Mouse (Mus musculus) erythroblast, adult 5-6 weeks (primary cell): ENCODE measurements around the gene Gm3336. TPM values are rescaled to one million over a fixed set of nuclear protein-coding genes. Genes with fewer than 3 reads are reported as not detected.

Experiments used
- ATAC-seq: replicated peaks from 2 replicates; pipeline ENCODE4 v1.8.0; 2016; ENCODE audit warnings: moderate number of reproducible peaks, mild to moderate bottlenecking, moderate TSS enrichment, inconsistent platforms; ENCODE audit not compliant: poor library complexity, low FRiP score, severe bottlenecking
- total RNA-seq, 2 experiments: library from RNA; stranded (forward) in 1 of 2; stranded (reverse) in 1 of 2; fragments of 150-400 nt in 1 of 2; fragments of 200-764, 138-1000 nt in 1 of 2; gene quantifications; 2 replicates each; pipeline versions ENCODE4 v1.2.3 to v1.2.4; 2015 to 2017; ENCODE audit warnings: low replicate concordance in 2 of 2

Gene Gm3336
- total RNA-seq, 2 experiments from 2014 or later = not detected

DNA sequence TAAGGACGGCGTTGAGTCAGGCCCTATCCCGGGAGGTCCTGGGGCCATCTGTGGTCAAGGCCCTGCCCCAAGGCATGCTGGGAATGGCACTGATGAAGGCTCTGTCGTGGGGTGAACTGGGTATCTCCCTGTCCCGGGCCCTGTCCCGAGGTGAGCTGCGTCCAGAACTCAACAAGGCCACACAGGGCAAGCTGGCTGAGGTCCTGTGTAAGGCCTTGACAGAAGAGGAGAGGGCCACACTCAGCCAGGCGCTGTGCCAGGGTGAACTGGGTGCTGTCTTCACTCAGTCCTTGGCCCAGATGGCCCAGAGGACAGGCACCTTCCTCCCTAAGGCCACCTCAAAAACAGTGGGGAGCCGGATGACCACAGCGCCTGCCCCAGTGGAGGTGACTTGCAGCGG, 7.3 kb upstream of the Gm3336 start:
- no peak for ATAC-seq

DNA sequence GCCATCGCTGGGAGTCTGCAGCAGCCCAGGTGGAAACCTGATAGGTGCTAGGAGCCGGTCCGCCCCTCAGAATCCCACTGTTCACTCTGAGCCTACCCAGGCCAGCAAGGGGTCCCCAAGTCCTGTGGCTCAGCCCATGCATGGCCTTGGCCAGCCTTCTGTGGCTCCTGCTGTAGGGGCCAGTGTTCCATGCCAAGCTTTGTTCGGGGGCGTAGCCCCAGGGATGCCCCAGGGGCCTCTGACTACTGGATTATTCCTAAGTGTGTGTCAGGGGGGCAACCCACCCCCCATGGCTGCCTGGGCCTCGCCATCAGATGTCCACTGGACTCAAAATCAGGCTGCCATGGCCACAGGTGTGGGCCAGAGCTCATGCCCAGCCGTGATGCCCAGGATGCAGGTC, 4.4 kb upstream of the Gm3336 start:
- no peak for ATAC-seq

DNA sequence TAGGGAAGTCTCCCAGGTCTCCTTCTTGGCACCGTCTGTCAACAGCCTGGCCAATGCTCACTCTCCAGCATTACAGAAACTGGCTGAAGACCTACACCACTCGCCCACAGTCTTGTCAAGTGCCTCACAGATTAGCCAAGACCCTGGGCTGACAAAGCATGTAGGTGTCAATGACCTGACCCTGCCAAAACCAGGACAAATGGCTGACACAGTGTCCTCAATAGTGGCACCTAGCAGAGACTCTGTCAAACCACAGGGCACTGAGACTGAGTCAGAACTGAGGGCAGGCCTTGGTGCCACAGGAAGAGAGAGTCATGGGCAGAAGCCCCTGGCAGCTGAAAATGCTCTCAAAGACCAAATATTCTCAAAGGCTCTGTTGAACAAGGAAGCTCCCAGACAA, 3.3 kb upstream of the Gm3336 start:
- ATAC-seq = no peak

DNA sequence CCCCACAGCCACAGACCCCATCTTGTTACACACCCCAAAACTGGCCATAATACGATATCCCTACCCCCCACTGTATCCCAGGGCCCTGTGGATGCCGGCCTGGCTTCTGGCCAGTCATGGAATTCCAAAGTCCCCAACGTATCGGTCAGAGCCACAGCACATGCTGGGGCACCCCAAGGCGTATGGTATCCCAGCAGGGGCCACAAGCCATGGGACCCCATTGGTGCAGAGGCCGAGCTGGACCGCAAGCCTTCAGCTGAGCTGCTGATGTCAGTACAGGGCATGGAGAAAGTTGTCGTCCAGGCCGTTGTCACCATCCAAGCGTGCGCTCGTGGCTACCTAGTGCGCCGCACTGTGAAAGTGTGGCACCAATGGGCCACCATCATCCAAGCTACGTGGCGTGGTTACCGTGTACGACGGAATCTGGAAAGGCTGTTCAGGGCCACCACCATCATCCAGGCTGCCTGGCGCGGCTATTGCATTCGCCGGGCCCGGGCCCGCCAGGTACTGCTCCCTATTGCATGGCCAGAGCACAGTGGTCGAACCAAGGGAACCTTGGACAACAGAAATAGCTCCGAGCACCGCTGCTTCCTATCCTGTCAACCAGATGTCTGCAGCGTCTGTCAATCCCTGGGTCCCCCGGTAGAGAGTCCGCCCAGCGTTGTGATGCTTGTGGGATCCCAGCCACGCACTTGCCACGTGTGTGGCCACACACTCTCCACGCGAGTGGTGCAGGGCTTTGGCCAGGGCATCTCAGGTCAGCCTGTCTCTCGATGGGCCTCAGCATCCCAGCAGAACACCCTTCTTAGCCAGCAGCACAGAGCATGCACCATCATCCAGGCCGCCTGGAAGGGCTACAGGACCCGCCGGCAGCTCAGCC, 1.6 kb upstream of the Gm3336 start:
- ATAC-seq = no peak

DNA sequence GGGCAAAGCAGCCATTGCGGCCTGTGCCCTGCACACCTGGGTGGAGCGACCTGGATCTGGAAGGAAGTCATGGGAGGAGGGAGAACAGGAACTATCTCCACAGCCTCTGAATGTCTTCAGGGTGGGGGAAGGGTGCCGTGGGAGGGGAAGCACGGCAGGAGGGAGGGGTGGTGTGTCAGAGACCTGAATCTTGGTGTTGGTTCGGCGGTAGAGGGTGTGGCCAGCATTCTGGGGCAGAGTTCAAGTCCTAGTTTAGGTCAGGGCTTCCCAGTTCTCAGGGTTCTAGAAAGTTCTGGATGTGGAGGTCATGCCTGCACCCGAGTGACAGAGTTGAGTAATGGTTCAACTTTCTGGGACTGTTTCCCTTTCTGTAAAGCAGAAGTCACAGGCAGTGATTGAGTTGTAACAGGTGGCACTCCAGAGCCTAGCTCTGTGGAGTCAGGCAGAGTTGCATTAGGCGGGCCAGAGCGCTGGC, 1.5 kb downstream of the Gm3336 start:
- ATAC-seq = no peak

DNA sequence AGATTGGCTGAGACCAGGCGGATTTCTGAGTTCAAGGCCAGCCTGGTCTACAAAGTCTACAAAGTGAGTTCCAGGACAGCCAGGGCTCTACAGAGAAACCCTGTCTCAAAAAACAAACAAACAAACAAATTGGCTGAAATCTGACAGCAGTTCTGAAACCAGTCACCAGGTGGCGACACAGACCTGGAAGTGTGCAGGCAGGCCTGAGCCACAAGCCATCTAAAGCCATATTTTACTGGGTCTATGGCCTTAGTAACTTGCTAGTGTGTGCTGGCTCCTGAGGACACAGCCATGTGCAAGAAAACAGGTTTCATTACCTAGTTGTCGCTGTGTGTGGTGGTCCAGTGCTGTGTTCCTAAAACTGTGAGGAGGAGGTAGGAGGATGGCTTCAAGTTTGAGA, 2.4 kb downstream of the Gm3336 start:
- 0 out of 2 replicates have a peak, but pooled peaks have one; percentile 33 for ATAC-seq

DNA sequence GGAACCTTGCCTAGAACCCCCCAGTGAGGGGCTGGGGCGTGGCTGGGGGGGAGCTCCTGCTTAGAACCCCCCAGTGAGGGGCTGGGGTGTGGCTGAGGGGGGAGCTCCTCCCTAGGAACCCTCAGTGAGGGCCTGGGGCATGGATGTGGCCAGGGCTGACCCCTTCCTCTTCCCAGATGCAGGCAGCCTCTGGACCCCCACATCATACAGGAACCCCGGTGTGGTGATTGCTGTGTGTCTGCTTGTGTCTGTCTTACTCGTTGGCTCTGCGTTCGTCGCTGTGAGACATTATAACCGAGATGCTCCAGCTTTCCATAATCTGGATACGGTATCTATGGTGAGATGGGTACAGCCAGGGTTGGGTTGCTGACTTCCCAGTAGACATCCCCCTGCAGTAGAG, 3.3 kb downstream of the Gm3336 start:
- no peak for ATAC-seq

DNA sequence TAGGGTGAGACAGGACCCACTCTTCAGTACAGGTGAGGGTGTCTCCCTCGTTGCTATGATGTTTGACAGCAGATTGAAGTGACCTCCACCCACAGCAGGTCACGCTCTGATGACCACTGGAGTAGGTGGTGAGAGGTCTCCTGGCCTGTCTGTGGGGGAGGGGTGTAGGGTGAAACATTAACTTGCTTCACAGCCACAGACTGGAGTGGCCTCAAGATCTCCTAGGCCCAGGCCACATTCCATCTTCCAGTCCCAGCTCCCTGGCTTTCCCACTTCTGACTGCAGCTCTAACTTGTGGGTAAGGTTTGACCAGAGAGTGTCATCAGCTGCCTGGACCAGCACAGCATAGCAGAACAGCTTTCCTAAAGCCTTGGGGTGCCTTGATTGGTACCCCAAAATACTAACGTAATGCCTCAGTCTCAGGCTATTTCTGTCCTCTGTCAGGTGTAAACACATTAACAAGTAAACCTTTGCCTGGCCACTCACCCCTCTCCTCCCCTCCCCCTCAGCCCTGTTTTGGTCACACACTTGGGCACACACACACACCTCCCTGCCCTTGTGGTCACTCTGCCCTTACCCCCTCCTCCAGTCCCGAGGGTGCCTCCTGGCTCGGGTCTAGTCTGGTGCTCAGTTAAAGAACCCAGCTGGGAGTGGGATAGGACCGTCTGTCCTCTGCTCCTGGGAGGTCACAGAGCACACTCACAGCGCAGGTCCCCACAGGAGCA, 5.3 kb downstream of the Gm3336 start, which contains the start of gene Pde4c:
Pde4c (plus strand) TSS at position 235 of the 725 bp plus-strand sequence.
- no peak for ATAC-seq

DNA sequence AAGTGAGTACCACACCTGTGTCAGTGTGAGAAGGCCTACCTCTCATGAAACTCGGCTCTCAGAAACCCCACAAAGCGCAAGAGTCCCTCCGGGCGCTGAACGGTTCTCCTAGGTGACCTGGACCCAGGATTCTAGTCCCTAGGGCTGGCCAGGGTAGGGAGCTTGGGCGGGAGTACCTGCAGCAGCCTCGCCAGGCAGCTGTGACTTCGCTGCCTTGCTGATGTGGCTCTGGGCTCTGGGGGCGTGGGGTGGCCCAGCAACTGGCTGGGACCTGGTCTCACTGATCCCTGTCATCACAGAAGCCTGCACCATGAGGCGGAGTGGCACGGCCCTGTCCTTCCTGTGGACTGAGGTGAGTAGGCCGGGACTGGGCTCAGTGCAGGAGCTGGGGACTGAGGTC, 5.9 kb downstream of the Gm3336 start:
- ATAC-seq = no peak

DNA sequence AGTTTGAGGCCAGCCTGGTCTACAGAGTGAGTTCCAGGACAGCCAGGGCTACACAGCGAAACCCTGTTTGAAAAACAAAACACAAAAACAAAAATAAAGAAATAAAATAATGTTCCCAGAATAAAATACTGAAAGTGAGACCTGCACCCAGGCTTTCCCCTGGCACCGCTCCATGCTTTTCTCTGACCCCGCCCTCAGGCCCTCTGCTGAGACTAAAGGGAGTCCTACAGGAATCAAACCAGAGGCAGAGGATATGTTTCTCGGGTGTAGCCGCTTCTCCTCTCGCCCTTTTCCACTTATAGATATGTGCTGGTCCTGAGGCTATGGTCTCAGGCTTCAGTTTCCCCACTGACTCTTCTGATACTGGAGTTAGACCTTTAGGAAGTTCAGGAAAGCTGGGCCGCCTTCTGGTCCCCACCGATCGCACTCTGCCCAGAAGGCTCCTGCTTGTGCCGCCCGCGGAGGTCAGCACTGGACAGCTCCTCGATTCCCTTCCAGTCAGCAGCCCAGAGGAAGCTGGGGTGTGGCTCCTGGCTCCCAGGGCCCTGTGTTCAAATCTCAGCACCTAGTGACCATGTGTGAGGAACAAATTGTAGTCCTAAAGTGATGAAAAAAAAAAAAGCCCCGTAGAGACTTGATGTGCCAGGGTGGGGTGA, 7.6 kb downstream of the Gm3336 start:
- no peak for ATAC-seq

DNA sequence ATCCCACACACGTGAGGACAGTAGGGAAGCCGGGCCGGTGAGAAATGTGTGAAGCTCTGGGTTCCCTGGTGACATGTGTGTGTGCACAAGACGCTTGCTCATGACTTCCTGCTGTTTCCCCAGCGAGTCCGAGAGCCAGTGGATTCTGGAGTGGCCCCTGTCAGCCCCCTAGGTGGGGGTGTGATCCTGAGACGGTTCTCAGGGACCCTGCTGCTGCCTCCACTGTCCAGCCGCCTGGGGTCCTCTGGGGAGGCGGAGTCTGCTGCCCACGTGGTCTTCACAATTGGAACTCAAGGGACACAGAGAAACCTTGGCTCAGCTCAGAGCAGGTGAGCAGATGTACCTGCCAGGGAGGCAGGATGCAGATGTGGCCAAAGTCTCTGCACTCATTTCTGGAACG, 8.4 kb downstream of the Gm3336 start:
- no peak for ATAC-seq

DNA sequence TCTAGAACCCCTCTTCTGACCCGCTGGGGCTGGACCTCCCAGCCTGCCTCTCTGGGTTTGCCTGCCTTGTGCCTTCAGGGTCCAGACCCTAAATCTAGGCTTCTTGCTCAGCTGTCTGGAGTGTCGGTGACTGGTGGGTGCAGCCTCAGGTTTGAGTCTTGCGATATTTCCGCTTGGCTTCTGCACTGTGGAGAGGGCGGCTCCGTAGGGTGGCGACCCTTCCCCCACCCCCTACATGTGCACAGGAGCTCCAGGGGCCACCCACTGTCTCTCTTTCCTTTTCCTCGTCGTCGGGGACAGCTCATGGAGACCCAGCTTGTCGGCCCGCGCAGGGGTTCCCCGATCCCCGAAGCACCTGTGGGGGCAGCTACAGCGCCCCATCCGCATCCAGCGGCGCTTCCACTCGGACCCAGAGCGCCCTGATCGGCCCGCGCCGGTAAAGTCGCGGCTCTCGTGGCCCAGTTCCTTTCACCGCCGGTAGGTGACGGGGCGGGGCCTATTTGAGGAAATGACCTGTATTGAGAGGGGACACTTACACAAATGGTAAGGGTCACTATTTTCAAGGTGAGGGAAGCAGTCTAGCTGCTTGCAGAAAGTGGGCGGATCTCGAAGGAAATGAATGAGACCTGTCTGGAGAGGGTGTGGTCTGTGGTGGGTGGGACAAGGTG, 11.6 kb downstream of the Gm3336 start:
- ATAC-seq = no peak

DNA sequence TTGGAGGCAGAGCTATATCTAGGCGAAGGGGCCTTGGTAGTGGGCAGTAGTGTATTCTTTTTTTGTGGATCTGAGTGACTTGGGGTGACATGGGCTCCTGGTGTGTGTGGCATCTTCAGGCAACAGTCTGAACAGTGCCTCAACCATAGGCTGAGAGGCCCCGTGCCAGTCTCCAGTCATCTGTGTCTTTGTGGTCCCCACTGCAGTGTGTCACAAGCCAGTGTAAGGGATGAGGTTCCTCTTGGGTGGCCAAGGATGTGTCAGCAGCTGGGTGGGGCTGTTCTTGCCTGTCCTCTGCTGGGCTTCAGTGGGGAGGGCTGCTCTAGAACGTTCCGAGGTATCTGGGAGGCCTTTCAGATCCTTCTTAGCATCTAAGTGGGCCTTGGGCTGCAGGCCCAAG, 12.6 kb downstream of the Gm3336 start:
- ATAC-seq = no peak

DNA sequence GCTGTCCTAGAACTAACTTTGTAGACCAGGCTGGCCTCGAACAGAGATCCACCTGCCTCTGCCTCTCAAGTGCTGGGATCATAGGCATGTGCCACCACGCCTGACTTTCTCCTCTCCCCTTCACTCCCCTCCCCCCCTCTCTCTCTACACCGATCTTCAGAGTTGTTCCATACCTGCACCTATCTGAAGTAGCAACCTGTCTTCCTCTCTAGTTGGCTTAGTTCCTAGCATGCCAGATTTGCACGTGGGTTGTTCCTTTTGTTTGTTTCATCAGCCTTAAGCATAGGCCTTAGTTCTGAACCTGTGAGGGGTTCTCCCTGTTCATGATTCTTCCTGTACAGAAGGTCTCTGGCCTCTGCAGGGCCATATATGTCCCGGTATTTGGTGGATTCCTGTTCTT, 19.4 kb downstream of the Gm3336 start:
- no peak for ATAC-seq

DNA sequence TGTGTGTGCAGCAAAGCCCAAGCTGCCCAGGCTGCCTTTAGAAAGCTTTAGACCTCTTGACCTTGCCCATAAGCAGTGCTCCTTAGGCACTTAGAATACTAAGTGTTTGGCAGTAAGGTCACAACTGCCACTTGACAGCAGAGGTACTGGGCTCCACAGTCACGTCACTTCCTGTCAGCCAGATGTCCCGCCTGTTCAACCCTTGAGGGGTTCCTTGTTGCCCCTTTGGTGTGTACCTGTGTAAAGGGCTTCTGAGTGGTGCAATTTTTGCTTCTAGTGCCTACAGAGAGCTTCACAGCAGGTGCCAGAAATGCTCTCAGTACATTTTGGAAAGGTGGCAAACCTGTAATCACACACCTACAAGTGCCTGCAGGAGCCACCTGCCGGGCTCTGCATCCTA, 19.9 kb downstream of the Gm3336 start:
- no peak for ATAC-seq

DNA sequence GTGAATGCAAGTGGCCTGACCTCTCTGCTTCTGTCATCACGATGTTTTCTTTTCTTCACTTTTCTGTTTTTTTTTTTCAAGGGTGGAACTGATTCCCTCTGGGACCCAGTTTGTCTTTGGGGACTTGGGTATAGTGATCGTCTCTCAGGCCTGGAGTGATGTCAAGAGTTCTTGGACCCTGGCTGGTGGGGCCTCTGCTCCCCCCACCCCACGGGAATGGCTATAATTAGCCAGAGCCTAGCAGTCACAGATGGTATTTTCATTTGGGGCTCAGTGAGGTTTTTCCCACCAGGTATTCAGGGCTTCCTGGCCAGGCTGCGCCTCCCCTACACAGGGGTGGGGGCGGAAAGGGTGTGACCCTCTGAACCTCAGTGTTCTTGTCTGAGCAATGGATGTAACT, 23.3 kb downstream of the Gm3336 start:
- no peak for ATAC-seq

DNA sequence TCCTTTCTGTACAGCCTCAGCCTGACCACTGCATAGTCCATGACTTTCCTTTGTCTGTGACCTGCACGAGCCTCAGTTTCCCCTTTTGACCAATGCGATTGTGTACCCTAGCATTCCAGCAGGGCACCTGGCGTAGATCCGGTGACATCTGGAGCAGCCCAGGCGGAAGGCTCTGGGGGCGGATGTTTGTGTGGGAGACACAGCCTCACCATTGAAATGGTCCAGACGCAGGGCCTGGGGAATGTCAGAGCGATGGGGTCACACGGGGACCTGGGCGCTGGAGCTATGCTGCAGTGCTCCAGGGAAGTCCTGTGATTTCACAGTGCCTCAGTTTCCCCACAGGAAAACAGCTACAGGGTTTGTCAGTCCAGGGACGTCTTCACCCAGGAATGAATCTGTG, 23.8 kb downstream of the Gm3336 start:
- no peak for ATAC-seq

DNA sequence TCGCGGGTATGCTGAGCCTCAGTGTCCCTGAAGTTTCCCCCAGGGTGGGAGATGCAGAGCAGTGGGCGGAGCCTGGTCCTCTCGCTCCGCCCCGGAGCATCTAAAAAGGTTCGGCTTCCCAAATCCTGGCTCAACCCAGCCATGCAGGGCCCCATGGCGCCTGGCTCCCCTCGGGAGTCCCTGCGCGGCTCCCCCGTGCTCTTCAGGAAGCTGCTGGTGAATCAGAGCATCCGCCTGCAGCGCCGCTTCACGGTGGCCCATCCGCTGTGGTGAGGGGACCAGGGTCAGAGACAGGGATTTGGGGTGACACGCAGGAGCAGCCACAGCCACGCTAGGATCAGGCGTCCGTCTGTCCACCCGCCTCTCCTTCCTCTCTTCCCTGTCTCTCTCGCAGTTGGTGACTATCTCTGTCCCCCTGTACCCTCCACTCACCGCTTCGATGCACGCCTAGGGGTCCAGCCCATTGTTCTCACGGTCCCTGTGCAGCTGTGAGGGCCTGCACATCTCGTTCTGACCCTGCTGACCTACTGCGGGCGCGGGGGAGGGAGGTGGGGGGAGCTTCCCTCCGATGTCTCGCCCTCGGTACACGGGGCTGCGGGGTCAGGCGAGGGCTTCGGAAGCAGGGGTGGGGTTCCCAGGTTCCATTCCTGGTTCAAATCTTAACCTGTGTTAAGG, 24.8 kb downstream of the Gm3336 start:
- ATAC-seq = no peak
